In the genomic region with DNA sequence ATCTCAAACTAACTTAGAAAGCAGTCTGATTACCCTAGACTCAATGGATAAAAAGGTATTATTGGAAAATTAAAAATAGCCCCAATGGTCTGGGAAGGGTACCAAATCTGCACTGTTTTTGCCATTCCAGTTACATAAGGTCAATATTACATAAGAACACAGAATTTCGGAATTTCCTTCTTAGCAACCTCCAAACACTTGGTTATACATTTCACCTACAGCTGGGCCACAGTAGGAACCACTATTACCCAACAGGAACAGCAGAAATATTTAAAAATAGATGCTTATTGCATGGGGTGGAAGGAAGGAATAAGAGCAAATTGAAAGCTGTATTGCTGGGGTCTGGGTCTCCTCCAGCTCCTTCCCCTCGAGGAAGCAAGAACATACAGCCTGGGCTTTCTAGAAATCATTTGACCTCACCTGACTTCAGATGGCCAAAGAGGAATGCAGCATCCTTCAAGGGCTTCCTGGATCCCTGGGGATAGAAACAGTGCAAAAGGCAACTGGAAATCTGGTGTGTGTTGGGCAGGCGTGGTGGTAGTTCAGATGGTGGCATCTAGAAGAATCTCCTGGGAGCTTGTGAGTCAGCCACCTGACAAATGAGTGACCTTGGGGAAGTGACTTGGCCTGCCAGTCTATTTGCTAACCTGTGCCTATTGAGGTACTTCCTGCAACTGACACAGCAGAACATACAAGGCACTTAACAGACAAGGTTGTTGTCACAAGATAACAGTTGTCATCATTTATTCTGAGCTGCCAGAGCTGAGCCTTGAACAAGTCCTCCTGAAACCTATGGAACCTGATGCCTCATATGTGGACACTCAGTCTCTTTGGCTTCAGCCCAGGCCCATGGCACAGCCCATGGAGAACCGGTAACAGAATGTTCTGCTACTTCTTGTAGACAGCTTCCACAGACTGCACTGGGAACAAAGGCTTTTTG, we compare ENCODE assay signal across 12 mouse cellular contexts.
DNase-seq lines count a peak whose midpoint lies in the region; ATAC-seq lines count a peak whose summit lies in the region.
"Had no signal": no experiment of that assay in that cellular context is flagged by ENCODE, and none has a peak within 500 bp of the region (broad histone marks: within the 10 kb centered on the region; RNA-seq: fewer than 3 reads in every experiment).

No protein-coding gene starts in this region.

- peak; percentile 40 to 44 for DNase-seq in cerebellum, adult 18-20 months
- DNase-seq in lung, postnatal 25 days (ENCODE audit: low spot score) = peak; percentile 21
- no peak for DNase-seq in lung, postnatal 4 days
- peak; percentile 6 for DNase-seq in yolk sac, embryonic 10.5 days (ENCODE audit: low spot score)
- no peak for DNase-seq in embryo, embryonic 10.5 days (ENCODE audit: low spot score)
- DNase-seq: B cell, adult 2 months; cerebellum, adult 8-10 months; kidney, adult 11 months; right cerebral cortex, postnatal 4 days had no signal

- ATAC-seq in cerebellum, adult (ENCODE audit: insufficient number of reproducible peaks, low FRiP score, low TSS enrichment) = no peak
- ATAC-seq in hematopoietic stem cell, adult 5-6 weeks (replicated peaks in 1 of 2; ENCODE audit: insufficient read depth in 1 of 2, low FRiP score in 2 of 2, low TSS enrichment in 1 of 2, low read depth in 1 of 2, poor library complexity in 2 of 2, severe bottlenecking in 2 of 2) = peak; percentile 30 to 62; a peak in 3 of 4 replicates
- ATAC-seq in megakaryocyte-erythroid progenitor cell, adult 5-6 weeks (replicated peaks; ENCODE audit: low FRiP score, low TSS enrichment, poor library complexity, severe bottlenecking) = no peak

Comparison
In these comparisons a context has a peak if more than half of its experiments do, and no peak if none do; other contexts are left out.
1. DNase-seq: peak in cerebellum, adult 18-20 months (2 of 2), lung, postnatal 25 days (single experiment) and yolk sac, embryonic 10.5 days (single experiment); none in lung, postnatal 4 days (0 of 2) and embryo, embryonic 10.5 days (single experiment).
2. ATAC-seq: peak in hematopoietic stem cell, adult 5-6 weeks (2 of 2); none in cerebellum, adult (single experiment) and megakaryocyte-erythroid progenitor cell, adult 5-6 weeks (single experiment).